Mouse (Mus musculus) cortical plate, adult 2 months (tissue): ENCODE results near the gene Kcnk13. TPM values are rescaled to one million over a fixed set of nuclear protein-coding genes. Genes with fewer than 3 reads are reported as not detected.
"Not testable (repeated sequence)": the region's sequence is repeated elsewhere in the genome, so short reads cannot be mapped to it uniquely, and the experiment has no call there.

Experiments used
- H3K27ac ChIP-seq: fragments of 200-500 bp; 2 replicates; pipeline ENCODE4 v1.5.1; 2012; ENCODE audit warnings: low read length, control low read depth, inconsistent platforms; ENCODE audit not compliant: insufficient read depth
- H3K4me1 ChIP-seq: fragments of 200-500 bp; 2 replicates; pipeline ENCODE4 v1.6.1; 2011; ENCODE audit warnings: low read length; ENCODE audit not compliant: control insufficient read depth, insufficient read depth
- H3K4me3 ChIP-seq: fragments of 200-500 bp; 2 replicates; pipeline ENCODE4 v1.5.1; 2011; ENCODE audit warnings: mild to moderate bottlenecking, low read length, control low read depth; ENCODE audit not compliant: insufficient read depth
- CTCF ChIP-seq: fragments of 200-500 bp; IDR thresholded peaks from 2 replicates; pipeline ENCODE4 v1.5.1; 2011; ENCODE audit warnings: mild to moderate bottlenecking, control low read depth, low read length; ENCODE audit not compliant: insufficient read depth; ENCODE audit errors: extremely low read depth
- POLR2A ChIP-seq: fragments of 200-500 bp; IDR thresholded peaks from 2 replicates; pipeline ENCODE4 v1.6.1; 2011; ENCODE audit warnings: mild to moderate bottlenecking, low read length, control low read depth; ENCODE audit not compliant: insufficient read depth; ENCODE audit errors: extremely low read depth
- polyA plus RNA-seq: library from polyadenylated mRNA; depleted of rRNA; stranded (reverse); fragments of >200 nt; gene quantifications from 2 replicates; pipeline ENCODE4 v1.2.3, GENCODE M21; 2012

The Kcnk13 gene
- polyA plus RNA-seq, 1 experiment, result 6.0 TPM

- no peak overlapping the region for H3K4me3 ChIP-seq
- peaks cover 3% of the 10 kb centered on the region for H3K4me1 ChIP-seq
- no peak overlapping the region for H3K27ac ChIP-seq
- TF ChIP-seq POLR2A (no peak), CTCF (no peak)
Measured at GRCm38 (mm10) chr12:99959291-99959690, 5.0 kb upstream of the Kcnk13 start.

GRCm38 (mm10) chr12:99959930-99960329 is 4.4 kb upstream of the Kcnk13 start:
- Histone ChIP-seq H3K4me1 (peaks cover 3% of the 10 kb centered on the region), H3K27ac (no peak overlapping the region), H3K4me3 (no peak overlapping the region)
- no peak for TF ChIP-seq CTCF
- TF ChIP-seq POLR2A, result no peak

GRCm38 (mm10) chr12:99960675-99961074 is 3.6 kb upstream of the Kcnk13 start:
- Histone ChIP-seq H3K27ac (no peak overlapping the region), H3K4me1 (peaks cover 3% of the 10 kb centered on the region), H3K4me3 (no peak overlapping the region)
- no peak for TF ChIP-seq CTCF
- TF ChIP-seq POLR2A, result no peak

GRCm38 (mm10) chr12:99965203-99966115 is 1.2 kb downstream of the Kcnk13 start:
- Histone ChIP-seq H3K4me1 (no peaks in the 10 kb centered on the region), H3K27ac (no peak overlapping the region), H3K4me3 (peak overlapping the region; percentile 72)
- TF ChIP-seq POLR2A (no peak), CTCF (no peak)

GRCm38 (mm10) chr12:99966116-99966770 is 1.9 kb downstream of the Kcnk13 start:
- H3K27ac ChIP-seq, result no peak overlapping the region
- no peaks in the 10 kb centered on the region for H3K4me1 ChIP-seq
- peak overlapping the region; percentile 72 for H3K4me3 ChIP-seq
- no peak for TF ChIP-seq CTCF
- no peak for TF ChIP-seq POLR2A

- TF ChIP-seq POLR2A (no peak), CTCF (no peak)
- Histone ChIP-seq H3K4me3 (peak overlapping the region; percentile 72), H3K27ac (no peak overlapping the region), H3K4me1 (no peaks in the 10 kb centered on the region)
Measured at GRCm38 (mm10) chr12:99966881-99967363, 2.6 kb downstream of the Kcnk13 start.

- no peak for TF ChIP-seq POLR2A
- no peak for TF ChIP-seq CTCF
- Histone ChIP-seq H3K4me1 (no peaks in the 10 kb centered on the region), H3K27ac (no peak overlapping the region), H3K4me3 (no peak overlapping the region)
Measured at GRCm38 (mm10) chr12:99969906-99970305, 5.6 kb downstream of the Kcnk13 start.

- H3K4me1 ChIP-seq, H3K27ac ChIP-seq, H3K4me3 ChIP-seq: not testable (repeated sequence)
Measured at GRCm38 (mm10) chr12:99971205-99971894, 7.1 kb downstream of the Kcnk13 start.

GRCm38 (mm10) chr12:99972825-99973224 is 8.5 kb downstream of the Kcnk13 start:
- TF ChIP-seq CTCF (no peak), POLR2A (no peak)
- H3K4me1 ChIP-seq, result no peaks in the 10 kb centered on the region

More at GRCm38 (mm10) chr12:99972825-99973224, 8.5 kb downstream of the Kcnk13 start:
- Histone ChIP-seq H3K27ac (no peak overlapping the region), H3K4me3 (no peak overlapping the region)
